Mouse (Mus musculus) mature B cell (primary cell): ENCODE results near the gene Fam71e2.
"Not testable (repeated sequence)": the region's sequence is repeated elsewhere in the genome, so short reads cannot be mapped to it uniquely, and the experiment has no call there.

Source experiments
- in situ Hi-C: fragments of 300-500 bp; cut with MboI; formaldehyde crosslinking; loops from 2 replicates; pipeline ENCODE4 v1.14.3; 2019

Gene Fam71e2

DNA sequence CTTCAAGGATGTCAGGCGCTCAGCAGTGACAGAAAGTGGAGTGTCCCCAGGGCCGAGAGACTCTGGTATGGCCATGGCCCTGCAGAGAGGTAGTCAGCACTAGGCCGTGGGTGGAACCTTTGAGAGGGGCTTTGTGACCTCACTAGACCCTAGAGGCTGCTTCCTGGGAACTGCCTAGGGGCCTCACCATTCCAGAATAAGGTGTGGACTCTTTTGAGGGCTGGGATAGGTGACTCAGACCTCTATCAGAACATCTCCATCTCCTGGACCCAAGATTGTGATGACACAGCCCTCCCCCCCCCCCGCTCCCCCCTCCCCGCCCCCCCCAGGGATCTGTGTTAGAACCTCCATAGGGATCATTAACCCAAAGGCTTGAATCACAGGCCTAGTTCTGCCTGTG is at the start of gene Fam71e2:
Gene Fam71e2, minus strand, starts transcription at position 101 of the 400 bp plus-strand sequence.
- in situ Hi-C loops: no loop called here

GRCm38 (mm10) chr7:4816559-4816958 is 45.5 kb upstream of the Fam71e2 start:
- in situ Hi-C loops: no loop called here

- in situ Hi-C loops: no loop called here
Observed at GRCm38 (mm10) chr7:4813105-4813791, 42.1 kb upstream of the Fam71e2 start.

DNA sequence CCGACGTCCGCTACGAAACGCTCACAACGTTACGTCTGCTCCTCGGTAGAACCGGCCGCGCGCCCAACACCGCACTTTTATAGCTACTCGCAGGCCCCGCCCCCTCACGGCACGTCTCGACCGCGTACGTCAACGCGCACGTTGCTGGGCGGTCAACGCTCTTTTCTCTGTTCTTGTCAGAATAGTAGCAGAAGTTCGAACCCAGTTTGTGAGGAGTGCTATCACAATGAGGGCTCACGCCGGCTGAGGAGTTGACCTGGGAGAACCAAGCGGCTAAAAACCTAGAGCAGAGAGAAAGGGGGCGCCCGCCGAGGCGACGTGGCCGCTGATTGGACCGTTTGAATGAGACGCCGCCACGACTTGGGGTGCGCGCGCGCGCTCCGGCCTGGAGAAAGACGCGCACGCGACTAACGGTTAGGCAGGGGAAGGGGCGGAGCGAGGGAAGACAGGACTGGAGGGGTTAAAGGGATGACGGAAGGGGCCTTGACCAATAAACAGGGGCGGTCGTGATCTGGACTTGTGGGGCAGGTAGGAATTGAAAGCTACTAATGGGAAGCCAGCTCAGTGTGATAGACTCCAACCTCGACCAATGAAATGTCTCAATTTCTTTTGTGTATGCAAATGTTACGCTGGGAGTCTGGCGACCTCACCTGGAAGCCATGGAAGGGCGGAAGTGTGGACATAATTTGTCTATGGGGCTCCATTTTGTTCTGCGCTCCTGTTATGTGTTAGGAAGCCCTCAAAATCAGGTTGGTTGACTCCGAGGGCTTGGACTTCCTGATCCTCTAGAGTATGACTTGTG is 41.4 kb upstream of the Fam71e2 start, which contains the start of gene Ube2s:
Gene Ube2s, minus strand, starts transcription at position 288 of the 802 bp plus-strand sequence.
- in situ Hi-C loops: no loop called here

DNA sequence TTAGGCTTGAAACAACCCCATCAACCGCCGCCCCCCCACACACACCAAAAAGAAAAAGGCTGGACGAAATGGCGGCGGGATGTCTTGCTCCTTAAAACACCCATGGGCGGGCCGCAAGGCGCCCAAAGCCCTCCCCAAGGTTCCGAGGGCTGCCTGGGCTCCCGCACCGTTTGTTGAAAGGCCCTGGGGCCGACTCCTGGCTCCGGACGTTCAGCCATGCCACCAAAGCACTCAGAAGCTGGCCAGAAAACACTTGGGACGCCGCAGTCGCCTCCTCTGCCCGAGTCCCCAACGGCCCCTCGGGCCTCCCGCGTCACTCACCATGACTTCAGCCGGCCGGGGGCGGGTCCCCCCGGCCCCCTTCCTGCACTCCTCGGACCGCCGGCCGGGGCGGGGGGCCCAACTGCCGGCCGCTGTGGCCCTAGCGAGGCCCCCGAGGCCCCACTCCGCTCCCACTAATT is 40.8 kb upstream of the Fam71e2 start:
- in situ Hi-C loops: no loop called here

DNA sequence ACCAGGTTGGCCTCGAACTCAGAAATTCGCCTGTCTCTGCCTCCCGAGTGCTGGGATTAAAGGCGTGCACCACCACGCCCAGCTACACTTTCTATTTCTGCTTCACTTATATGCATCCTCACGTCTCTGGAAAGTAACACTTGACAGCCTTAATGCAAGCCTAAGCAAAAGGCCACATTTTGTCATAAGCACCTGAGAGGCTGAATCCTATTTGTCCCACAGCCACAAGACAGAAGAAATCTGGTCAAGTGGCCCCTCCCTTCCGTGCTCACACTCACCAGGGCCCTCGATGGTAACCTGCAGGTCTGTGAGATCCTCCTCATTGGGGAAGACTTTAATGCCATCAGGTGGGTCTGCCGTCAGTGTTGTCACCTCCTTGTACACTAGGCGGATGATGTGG is 40.0 kb upstream of the Fam71e2 start:
- in situ Hi-C loops: not testable (repeated sequence)

- in situ Hi-C loops: no loop called here
Observed at GRCm38 (mm10) chr7:4806716-4807115, 35.6 kb upstream of the Fam71e2 start.

DNA sequence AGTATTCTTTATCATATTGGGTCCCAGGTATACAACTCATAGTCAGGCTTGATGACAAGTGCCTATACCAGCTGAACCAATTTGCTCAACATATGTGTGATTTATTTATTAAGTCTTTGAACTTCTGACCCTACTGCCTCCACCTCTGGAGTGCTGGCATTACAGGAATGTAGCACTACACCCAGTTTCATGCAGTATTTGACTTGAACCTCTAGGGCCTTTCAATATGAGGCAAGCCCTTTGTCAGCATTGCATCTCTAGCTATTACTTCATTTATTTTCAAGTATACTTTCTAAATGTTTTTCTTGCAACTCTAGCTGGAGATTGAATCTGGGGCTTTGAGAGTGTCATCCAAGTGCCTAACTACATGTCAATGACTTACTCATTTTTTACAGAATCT is 31.1 kb upstream of the Fam71e2 start:
- in situ Hi-C loops: no loop called here

- in situ Hi-C loops: loop anchor here (10.0 kb wide), 1 partner anchor 171 kb away; no protein-coding TSS in a partner anchor
Observed at GRCm38 (mm10) chr7:4795767-4796433, 24.8 kb upstream of the Fam71e2 start.

GRCm38 (mm10) chr7:4794631-4795168 is 23.6 kb upstream of the Fam71e2 start:
- in situ Hi-C loops: loop anchor here (10.0 kb wide), 1 partner anchor 170 kb away; no protein-coding TSS in a partner anchor

DNA sequence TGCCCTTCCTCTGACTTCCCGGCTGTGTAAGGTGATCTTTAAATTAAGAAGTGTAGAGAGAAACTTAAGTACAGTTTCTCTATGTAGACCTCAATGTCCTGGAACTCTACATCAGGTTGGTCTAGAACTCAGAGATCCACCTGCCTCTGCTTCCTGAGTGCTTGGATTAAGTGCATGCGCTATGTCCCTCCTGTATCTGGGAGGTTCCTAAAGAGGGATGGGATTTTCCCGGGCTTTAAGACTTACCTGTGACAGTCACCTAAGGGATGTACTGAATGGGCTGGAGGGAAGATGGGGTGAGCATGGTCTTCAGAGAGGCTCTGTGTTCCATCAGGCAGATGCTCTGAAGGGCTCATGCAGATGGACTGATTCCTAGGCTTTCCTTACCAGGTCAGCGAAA is 22.6 kb upstream of the Fam71e2 start:
- in situ Hi-C loops: loop anchor here (10.0 kb wide), 1 partner anchor 169 kb away; no protein-coding TSS in a partner anchor

- in situ Hi-C loops: loop anchor here (10.0 kb wide), 1 partner anchor 168 kb away; no protein-coding TSS in a partner anchor
Observed at GRCm38 (mm10) chr7:4793248-4793647, 22.1 kb upstream of the Fam71e2 start.

DNA sequence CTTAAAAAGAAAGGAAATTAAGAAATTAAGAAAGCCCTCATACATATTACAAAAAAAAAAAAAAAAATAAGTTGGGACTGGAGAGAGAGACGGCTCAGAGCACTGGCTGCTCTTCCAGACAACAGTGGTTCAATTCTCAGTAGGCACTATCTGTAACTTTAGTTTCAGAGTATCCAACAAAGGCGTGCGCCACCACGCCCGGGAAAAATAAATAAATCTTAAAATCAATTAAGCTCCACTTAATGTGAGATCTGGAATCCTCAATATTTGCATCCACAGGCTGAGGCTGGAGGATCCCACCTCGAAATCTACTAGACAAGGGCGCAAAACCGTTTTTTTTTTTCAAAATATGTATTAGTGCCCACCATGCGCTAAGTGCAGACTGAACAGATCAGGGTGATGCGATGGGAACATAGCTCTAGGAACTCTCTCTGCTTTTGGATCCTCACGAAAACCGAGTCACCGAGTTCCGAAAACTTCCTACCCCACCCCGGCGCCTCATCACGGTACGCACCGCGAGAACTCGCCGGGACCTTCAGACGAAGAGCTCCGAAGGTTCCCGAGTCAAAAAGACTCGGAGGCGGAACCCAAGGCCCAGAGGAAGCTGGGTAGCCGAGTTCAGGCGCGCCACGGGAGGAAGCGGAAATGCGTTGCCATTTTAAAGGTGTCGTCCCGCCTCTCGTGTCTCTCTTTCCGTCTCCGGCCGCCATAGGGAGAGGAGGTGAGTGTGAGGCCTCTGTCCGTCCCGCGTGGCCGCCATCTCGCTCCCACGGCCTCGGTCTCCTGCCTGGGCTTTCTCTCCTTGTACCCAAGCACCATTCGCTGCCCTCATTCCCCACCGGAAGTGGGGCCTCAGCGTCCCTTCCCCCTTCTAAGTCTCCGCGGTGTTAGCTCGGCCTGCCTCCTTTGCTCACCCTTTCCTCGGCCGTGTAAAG is 21.4 kb upstream of the Fam71e2 start, which contains the start of gene Rpl28:
Gene Rpl28, plus strand, starts transcription at position 597 of the 935 bp plus-strand sequence.
- in situ Hi-C loops: loop anchor here (10.0 kb wide), 1 partner anchor 168 kb away; no protein-coding TSS in a partner anchor

- in situ Hi-C loops: no loop called here
Observed at GRCm38 (mm10) chr7:4789436-4789935, 18.4 kb upstream of the Fam71e2 start, which contains the start of gene Tmem238. TSS of gene Tmem238 (minus strand) at chr7:4789656.

DNA sequence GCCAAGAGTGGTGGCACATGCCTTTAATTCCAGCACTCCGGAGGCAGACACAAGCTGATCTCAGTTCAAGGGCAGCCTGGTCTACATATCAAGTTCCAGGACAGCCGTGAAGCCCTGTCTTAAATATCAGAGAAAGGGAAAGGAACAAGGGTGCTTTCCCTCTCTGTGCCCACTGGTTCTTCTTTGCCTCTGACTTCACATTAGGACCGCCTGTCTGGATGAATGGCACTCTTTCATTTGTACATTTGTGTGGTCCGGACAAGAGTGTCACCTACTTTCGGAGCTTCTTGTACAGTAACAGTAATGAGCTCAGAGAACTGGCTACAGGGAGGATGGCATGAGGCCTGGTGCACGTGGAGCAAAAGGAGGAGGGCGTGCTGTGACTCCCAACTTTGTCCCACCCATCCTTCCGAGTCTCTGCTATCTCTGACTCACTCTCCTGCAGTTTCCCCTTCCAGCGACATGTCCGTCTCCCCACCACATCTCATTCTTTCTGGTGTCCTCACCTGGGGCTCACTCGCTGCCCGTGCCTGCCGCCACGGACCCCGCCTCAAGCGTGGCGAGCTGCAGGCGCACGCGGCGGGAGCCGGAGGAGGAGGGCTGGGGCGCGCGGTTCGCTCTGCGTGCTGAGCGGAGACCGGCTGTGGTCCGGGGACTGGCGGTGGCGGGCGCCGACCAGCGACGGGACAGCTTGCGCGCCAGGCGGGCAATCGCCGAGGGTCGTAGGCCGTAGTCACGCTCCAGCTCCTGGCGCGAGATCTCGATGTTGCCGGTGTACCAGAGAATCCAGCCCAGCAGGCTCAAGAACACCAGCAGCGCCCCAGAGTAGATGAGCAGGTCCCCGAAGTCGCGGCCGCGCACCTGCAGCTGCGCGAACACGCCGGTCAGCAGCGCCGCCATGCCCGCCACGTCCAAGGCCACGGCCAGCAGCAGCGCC is 17.7 kb upstream of the Fam71e2 start:
- in situ Hi-C loops: no loop called here

- in situ Hi-C loops: no loop called here
Observed at GRCm38 (mm10) chr7:4783667-4784268, 12.7 kb upstream of the Fam71e2 start.

DNA sequence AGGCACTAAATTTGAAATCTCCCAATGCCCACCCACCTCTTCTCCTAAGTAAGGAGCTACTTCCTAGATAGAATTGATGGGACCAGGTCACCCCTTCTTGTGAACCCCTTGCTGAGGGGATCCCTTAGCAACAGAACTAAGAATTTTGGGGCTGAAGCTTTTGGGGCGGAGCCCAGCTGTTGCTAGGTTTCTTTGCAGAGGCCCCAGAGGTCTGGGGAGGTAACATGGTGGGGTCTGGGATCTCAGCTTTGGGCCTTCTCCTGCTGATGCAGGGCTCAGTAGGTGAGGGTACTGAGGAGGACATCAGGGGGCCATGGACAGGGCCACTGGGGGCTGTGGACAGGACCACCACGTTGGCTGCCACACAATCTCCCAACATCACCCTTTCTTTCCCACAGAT is 11.7 kb upstream of the Fam71e2 start, which contains the start of the genes Il11 and Tmem190:
Gene Il11, minus strand, starts transcription at position 101 of the 400 bp plus-strand sequence.
Gene Tmem190, plus strand, starts transcription at position 179 of the 400 bp plus-strand sequence.
- in situ Hi-C loops: no loop called here

DNA sequence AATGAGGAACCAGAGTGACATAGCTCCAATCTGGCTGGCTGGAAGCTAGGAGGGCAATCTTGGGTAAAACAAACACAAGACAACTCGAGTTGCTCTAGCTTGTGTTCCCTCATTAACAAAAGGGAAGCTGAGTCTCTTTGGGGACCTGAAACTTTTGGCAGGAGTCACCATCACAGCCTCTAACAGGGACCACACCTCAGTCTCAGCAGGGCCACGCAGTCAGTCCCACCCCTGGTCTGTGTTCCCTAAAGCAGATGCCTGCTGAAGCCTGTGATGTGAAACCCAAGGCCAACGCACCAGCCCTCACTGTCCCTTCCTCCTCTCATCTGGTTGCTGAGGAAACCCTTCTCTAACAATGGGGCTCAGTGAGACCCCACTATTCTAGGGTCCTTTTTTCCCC is 11.0 kb upstream of the Fam71e2 start:
- in situ Hi-C loops: no loop called here
